Comparison of ENCODE assay signal across 1 mouse cellular context in the genomic region with DNA sequence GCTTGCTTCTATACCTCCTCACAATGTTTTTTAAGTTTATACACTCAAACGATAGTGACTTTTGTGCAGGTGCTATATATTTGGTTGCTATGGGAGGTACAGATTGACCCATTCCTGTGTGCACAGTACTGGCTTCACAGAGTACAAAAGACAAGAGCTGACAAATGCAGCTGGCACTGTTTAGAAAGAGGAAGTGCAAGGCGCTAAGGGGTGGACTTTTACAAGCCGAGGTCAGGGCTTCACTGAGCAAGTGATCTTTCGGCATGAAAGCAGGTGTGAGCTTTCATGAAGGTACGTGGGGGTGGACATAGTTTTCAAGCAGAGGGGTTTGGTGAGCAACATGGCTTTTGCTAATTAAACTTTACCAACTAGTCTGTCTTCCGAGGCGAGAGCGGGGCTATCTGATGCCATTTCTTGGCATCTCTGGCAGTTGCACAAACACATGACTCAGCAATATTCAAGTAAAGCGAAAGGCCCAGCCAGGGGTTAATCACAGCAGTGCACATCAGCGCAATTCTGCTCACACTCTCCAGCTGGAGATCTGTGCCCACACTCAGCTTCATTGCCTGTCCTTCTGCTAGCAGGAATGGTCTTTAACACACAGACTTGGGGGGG.
A peak's percentile ranks its signal among the peaks of the same experiment; 100 is the strongest.
TF ChIP-seq lines count a peak whose summit lies in the region.

No protein-coding gene starts in this region.

TF ChIP-seq in CH12.LX, 34 proteins besides CTCF, POLR2A, EP300 and RAD21 (continued from another document):
- TF ChIP-seq TCF12 (IDR thresholded peaks at IDR 0.05; ENCODE audit: low read depth, low read length) (0 out of 2 replicates have a peak, but pooled peaks have one; percentile 44), MYC (IDR thresholded peaks at IDR 0.05; ENCODE audit: low read depth, low read length) (no peak), ELF1 (IDR thresholded peaks at IDR 0.05; ENCODE audit: low read depth, low read length) (peak; percentile 58), IRF4 (IDR thresholded peaks at IDR 0.05; ENCODE audit: low read depth, low read length) (0 out of 2 replicates have a peak, but pooled peaks have one; percentile 16)
